Mouse (Mus musculus) megakaryocyte-erythroid progenitor cell, adult 5-6 weeks (primary cell): Measurements from ENCODE around the gene Elp4. TPM values are rescaled to one million over a fixed set of nuclear protein-coding genes. Genes with fewer than 3 reads are reported as not detected.

Source experiments
- ATAC-seq: replicated peaks from 2 replicates; pipeline ENCODE4 v1.8.0; 2016; ENCODE audit warnings: mild to moderate bottlenecking, inconsistent platforms; ENCODE audit not compliant: severe bottlenecking, poor library complexity, low FRiP score, low TSS enrichment
- total RNA-seq, 2 experiments: library from RNA; stranded (forward) in 1 of 2; stranded (reverse) in 1 of 2; fragments of 200-1000, 215-1000 nt in 1 of 2; fragments of >200 nt in 1 of 2; fragmentation: Nextera tagmentation in 1 of 2; gene quantifications; 2 replicates each; pipeline ENCODE4 v1.2.3; 2014 to 2017

Elp4 gene
- total RNA-seq, 2 experiments from 2014 or later, result 21.5 to 30.3 TPM

DNA sequence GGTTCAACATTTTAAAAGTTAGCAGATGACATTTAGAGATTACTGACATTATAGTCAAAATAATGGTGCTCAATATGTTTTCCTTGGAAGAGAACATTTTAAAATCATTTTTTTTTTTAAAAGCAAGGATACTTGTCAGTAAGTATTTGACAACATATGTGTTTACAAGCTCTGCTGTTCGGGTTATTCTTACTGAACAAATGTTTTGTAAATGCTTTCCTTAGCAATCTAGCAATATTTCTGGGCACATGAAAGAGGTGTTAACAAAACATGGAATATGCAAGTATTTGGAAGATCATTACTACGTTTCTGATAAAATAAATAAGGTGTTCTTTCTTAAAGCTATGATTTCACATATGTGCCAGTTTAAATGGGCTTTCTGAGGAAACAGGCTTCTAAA, 94.1 kb downstream of the Elp4 start:
- no peak for ATAC-seq

DNA sequence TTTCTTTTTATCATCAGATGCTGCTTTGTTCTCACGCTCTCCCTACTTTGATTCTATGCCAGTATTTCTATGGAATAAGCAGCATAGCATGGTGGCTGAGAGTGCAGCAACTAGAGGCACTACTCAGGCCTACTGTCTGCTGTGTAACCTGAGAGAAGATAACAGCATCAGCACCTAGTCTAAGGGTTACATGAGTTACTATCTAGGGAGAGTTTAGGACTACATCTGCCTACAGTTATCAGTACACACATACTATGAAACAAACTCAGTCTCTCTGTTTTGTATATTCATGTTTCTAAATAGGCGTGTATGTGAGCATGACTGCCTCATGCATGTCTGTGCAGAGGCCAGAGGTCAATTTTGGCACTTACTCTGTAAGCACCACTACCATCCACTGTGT, 97.8 kb downstream of the Elp4 start:
- ATAC-seq, result peak; percentile 86

GRCm38 (mm10) chr2:105806047-105806446, 98.3 kb downstream of the Elp4 start:
- ATAC-seq, result peak; percentile 62

DNA sequence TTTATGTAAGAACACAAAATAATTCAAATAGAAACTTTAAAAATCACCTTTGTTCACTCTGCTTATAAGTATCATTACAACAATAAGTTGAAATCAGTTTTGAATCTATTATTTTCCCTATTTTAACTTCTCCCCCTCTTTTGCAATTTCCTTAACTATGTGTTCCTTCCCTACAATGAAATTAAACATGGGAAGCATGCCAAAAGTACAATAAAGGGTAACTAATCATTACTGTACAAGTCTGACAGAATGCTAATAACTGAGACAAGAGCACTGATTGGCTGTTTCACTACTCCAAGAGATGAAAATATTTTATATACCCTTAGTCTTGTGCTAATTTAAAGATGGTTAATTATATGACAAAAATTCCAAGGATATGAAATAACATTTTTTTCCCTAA, 99.2 kb downstream of the Elp4 start:
- ATAC-seq, result no peak

DNA sequence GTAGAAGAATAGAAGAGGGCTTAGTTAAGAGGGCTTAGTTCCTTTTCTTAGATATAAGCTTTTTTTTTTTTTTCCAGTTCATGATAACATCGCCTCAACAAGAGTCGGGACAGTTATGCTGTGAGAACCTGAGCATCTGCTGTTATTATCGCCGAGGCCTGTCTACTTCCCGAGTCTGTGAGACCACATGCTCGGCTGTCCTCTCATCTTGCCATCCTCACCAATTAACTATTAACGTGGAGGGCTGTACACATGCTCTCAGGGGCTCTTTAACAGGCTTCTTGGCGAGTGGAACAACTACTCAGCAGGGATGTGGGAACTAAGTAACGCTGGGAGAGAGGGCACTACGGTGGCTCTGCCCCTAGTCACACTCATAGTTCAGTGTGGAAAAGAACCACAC, 99.9 kb downstream of the Elp4 start:
- no peak for ATAC-seq

GRCm38 (mm10) chr2:105803427-105803826, 100.9 kb downstream of the Elp4 start:
- ATAC-seq, result peak; percentile 51; the same call in 1 of the 2 replicates

DNA sequence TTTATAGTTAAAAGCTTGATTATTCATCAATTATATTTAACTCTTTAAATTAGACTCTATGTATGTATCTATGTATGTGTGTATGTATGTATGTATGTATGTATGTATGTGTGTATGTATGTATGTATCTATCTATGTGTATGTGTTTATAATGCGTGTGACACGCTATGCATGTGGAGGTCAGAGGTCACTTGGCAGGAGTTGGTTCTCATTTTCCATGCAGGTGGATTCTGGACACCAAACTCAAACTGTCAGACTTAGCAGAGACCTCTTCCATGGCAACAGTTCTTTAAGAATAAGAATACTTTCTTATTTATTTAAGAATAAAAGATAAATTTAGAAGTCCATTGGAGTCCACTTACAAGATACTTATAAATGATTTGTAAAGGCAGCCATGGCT, 101.5 kb downstream of the Elp4 start:
- ATAC-seq, result no peak

- no peak for ATAC-seq
Measured at GRCm38 (mm10) chr2:105801536-105801935, 102.8 kb downstream of the Elp4 start.

DNA sequence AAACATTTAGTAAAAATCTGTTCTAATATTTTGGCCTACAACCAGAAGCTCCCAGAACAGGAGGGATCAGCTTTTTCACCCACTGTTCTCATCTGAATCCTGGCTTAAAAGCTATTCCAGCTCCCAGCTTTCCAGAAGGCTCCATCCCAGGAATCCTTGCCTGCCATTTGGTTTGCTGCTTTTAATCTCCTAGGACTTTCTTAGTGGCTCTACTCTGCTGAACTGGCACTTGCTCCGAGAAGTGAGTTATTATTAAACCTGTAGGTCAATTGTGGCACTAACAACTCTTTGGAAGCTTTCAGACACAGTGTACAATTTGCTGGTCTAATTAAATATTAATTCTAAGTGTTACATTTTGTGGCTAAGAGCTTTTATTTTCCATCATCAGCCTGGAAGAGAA, 103.7 kb downstream of the Elp4 start:
- ATAC-seq, result no peak

DNA sequence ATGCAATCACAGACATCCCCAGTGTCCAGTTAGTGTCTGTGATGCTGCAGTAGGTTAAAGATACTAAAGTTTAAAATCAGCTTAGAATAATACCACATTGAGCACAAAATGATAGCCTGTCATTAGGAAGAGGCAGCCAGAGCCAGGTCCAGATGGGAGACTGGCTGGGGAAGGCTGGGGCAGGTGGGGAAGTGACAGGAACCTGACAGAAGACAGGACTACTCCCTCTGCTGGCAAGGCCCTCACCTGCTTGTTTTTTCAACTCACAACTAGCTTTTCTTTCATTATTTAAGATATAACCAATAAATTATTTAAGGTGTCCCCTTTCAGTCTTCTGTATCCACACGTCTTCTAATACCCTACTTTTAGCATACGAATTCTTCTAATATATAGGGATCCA, 104.5 kb downstream of the Elp4 start:
- peak; percentile 77 for ATAC-seq

- ATAC-seq, result no peak
Measured at GRCm38 (mm10) chr2:105797842-105798241, 106.5 kb downstream of the Elp4 start.

DNA sequence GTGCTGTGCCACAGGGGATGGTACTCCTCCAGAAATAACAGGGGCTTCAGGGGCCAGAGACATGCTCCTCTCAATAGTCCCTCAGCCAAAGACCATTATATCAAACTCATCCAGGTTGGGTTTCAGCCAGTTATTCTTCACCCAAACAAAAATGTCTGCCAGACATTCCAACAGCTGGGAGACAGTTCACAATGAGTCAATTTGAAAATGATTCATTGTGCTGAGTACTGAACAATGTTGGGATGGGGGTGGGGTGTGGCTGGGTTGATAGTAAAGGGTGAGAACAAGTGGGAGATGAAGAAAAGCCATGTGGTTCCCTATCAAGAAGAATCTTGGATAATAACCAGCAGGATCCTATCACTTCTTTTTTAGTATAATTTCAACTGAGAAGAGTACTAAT, 108.3 kb downstream of the Elp4 start:
- ATAC-seq, result no peak

DNA sequence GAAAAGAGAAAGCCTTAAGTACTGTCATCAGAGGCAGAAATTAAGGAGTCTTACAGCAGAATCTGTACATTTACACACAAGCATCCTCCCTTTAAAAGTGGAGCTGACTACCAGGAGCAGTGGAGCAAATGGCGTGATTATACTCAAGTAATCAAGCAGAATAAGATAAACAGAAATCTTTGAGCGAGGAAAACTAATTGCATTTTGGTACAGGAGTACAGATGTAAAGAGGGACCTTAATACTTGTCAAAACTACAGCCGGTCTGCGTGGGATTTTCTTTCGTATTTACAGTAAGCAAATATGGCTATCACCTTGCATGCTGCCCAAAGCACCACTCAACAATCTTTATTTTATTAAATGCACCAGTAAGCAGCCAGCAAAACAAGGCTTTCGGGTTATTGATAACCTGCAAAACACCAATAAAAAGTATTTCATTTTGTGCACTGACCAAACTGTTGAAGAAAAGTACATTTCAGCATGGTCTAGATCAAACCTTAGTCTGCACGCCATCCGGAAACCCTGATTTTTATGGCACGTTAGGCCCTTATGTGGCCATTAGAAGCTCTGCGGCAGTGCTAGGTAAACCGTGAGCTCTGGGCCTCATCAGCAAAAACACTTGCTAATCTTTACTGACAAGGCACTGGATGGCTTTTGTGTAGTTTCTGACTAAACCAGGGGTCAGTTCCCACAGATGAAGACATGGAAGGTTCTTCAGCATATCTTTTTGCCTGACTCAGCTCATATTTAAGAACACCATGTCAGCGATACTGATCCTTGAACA, 111.8 kb downstream of the Elp4 start:
- no peak for ATAC-seq

GRCm38 (mm10) chr2:105789936-105790335, 114.4 kb downstream of the Elp4 start:
- ATAC-seq, result peak; percentile 81

DNA sequence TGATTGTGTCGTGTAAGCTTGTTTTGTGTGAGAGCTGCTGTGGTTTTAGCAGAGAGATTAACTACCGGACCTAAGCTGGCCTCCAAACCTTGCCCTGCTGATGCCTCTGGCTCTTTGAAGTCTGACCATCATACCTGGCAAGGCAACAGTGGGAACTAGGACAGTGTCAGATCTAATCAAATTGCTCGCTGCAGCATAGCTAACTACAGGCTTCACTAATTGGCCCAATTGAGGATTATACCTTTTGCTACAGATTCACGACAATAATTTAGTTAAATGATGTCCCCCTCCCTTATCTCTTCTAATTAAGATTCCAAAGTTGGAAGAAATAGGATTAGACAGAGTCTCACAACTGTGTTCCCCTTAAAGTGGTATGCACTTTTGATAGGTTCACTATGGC, 116.6 kb downstream of the Elp4 start:
- no peak for ATAC-seq

DNA sequence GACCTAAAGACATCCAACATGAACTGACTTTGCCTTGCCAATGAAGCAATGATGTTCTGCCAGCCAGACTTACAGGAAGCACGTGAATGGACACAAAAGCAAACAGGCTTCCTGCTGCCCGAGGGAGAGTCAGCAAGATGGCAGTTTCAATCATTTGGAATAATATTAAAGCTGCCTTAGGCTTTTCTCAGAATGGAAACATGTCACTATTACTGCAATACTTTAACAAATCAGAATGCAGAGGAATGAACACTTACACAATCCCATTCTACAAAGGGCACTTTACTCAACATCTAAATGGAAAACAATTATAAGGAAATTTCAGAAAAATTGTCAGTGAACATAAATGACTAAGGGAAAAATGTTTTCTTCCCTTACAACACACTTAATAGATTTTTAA, 117.4 kb downstream of the Elp4 start:
- no peak for ATAC-seq

- ATAC-seq, result no peak
Measured at GRCm38 (mm10) chr2:105782885-105783284, 121.5 kb downstream of the Elp4 start.

- ATAC-seq, result no peak
Measured at GRCm38 (mm10) chr2:105780739-105781138, 123.6 kb downstream of the Elp4 start.

- no peak for ATAC-seq
Measured at GRCm38 (mm10) chr2:105779320-105779891, 125.0 kb downstream of the Elp4 start.

GRCm38 (mm10) chr2:105771314-105771713, 133.1 kb downstream of the Elp4 start:
- no peak for ATAC-seq

DNA sequence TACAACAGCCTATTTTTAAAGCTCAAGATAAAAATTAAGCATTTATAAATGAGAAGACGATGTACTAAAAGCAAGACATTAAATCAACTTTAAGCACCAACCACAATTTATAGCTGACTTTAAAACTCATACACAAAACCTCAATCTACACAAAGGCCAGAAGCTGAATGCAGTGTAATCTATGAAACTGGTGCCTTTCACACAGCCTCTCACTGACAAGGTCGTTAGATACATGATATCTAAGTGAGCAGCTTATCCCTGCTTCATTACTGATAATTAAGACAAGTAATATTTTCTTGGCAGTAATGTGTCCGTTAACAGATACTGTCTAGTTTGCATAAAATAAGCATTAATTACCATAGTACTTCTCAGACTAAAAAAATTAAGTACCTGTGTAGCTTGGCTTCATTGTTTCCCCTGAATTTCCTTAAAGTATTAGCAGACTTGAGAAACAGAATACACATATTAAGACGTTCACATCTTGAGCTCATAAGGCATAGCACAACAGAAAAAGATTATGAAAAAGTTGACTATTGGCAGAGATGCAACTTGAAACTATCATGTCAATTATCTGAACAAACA, 134.5 kb downstream of the Elp4 start:
- ATAC-seq, result peak; percentile 98
